Mouse (Mus musculus) heart, postnatal 0 days (tissue): ENCODE measurements at regions not wholly inside any gene's neighbourhood (a gene's known extent, or its start where the extent isn't known, plus 50 kb on each side); places are given as distances from the start of the nearest gene placed in this dataset.
A peak's percentile ranks its signal among the peaks of the same experiment; 100 is the strongest.

Experiments
- ATAC-seq: fragments of 200-750 bp; cut with Nextera tagmentation; 2 replicates; pipeline ENCODE4 v1.8.0; 2017; ENCODE audit warnings: low read depth, moderate number of reproducible peaks, moderate library complexity; ENCODE audit not compliant: insufficient read depth
- DNase-seq: peaks from one replicate; pipeline ENCODE4 v3.0.0-alpha.2; 2016; ENCODE audit warnings: low spot score
- H3K27ac ChIP-seq: fragments of 300-500 bp; sonication (generic); 2 replicates; pipeline ENCODE4 v1.5.1; 2014; ENCODE audit warnings: low read depth, mild to moderate bottlenecking
- H3K27me3 ChIP-seq: fragments of 300-500 bp; sonication (generic); 2 replicates; pipeline ENCODE4 v1.6.1; 2014; ENCODE audit warnings: low read length, mixed read lengths; ENCODE audit not compliant: control insufficient read depth, insufficient read depth
- H3K36me3 ChIP-seq: fragments of 300-500 bp; sonication (generic); replicated peaks from 2 replicates; pipeline ENCODE4 v1.6.1; 2014; ENCODE audit warnings: low read length, mixed read lengths; ENCODE audit not compliant: control insufficient read depth, insufficient read depth
- H3K4me1 ChIP-seq: fragments of 300-500 bp; sonication (generic); 2 replicates; pipeline ENCODE4 v1.6.1; 2014; ENCODE audit warnings: antibody characterized with exemption; ENCODE audit not compliant: control insufficient read depth, insufficient read depth
- H3K4me2 ChIP-seq: fragments of 300-500 bp; sonication (generic); 2 replicates; pipeline ENCODE4 v1.6.1; 2014; ENCODE audit warnings: low read depth, mild to moderate bottlenecking, low read length, moderate library complexity
- H3K4me3 ChIP-seq: fragments of 300-500 bp; sonication (generic); 2 replicates; pipeline ENCODE4 v1.5.1; 2014; ENCODE audit warnings: low read depth, low read length
- H3K9ac ChIP-seq: fragments of 300-500 bp; sonication (generic); replicated peaks from 2 replicates; pipeline ENCODE4 v1.6.1; 2014; ENCODE audit warnings: low read depth, low read length, mixed read lengths
- H3K9me3 ChIP-seq: fragments of 300-500 bp; sonication (generic); replicated peaks from 2 replicates; pipeline ENCODE4 v1.6.1; 2016; ENCODE audit warnings: low read length; ENCODE audit not compliant: control insufficient read depth
- CTCF ChIP-seq: IDR thresholded peaks from 2 replicates; pipeline ENCODE4 v1.5.1; 2016; ENCODE audit warnings: antibody characterized with exemption, control low read depth, low read depth
- EP300 ChIP-seq: IDR thresholded peaks from 2 replicates; pipeline ENCODE4 v1.6.1; 2016; ENCODE audit warnings: antibody characterized with exemption, low read depth
- WGBS: fragments of 180-500 bp; shearing (Covaris S2); extraction: QIAGEN DNeasy Blood & Tissue Kit; methylation state at CpG from one replicate; pipeline ENCODE4 v1.1.7; 2014; 5-methylcytosine and 5-hydroxymethylcytosine counted together

GRCm38 (mm10) chr17:79463074-79463694, 108.3 kb upstream of the Cdc42ep3 start:
- H3K4me1 ChIP-seq, result no peaks in the 10 kb centered on the region
- H3K9ac ChIP-seq, result no peak overlapping the region
- H3K4me3 ChIP-seq, result no peak overlapping the region
- TF ChIP-seq EP300, result no peak
- TF ChIP-seq CTCF, result no peak
- no peak for ATAC-seq
- WGBS, result 87% methylated on average over 10 of the region's 10 CpGs
- no peaks in the 10 kb centered on the region for H3K27me3 ChIP-seq
- H3K27ac ChIP-seq, result no peak overlapping the region
- no peak overlapping the region for H3K4me2 ChIP-seq
- H3K9me3 ChIP-seq, result no peaks in the 10 kb centered on the region
- H3K36me3 ChIP-seq, result no peaks in the 10 kb centered on the region
- DNase-seq, result no peak

- H3K4me1 ChIP-seq, result no peaks in the 10 kb centered on the region
- WGBS, result 96% methylated on average over 9 of the region's 9 CpGs
- DNase-seq, result no peak
- H3K9ac ChIP-seq, result no peak overlapping the region
- no peaks in the 10 kb centered on the region for H3K27me3 ChIP-seq
- H3K27ac ChIP-seq, result no peak overlapping the region
- no peaks in the 10 kb centered on the region for H3K36me3 ChIP-seq
- H3K4me3 ChIP-seq, result no peak overlapping the region
- no peaks in the 10 kb centered on the region for H3K9me3 ChIP-seq
- no peak for TF ChIP-seq CTCF
- TF ChIP-seq EP300, result no peak
- H3K4me2 ChIP-seq, result no peak overlapping the region
- ATAC-seq, result no peak
These were observed 110.8 kb upstream of the Cdc42ep3 start for GRCm38 (mm10) chr17:79465666-79466065.

- H3K4me1 ChIP-seq, result peaks cover 6% of the 10 kb centered on the region; the same call in 1 of the 2 replicates
- no peak overlapping the region for H3K27ac ChIP-seq
- ATAC-seq (no peak), DNase-seq (no peak)
- H3K9me3 ChIP-seq, result no peaks in the 10 kb centered on the region
- TF ChIP-seq CTCF (peak; percentile 16; the same call in 1 of the 2 replicates), EP300 (no peak)
- H3K4me3 ChIP-seq, result no peak overlapping the region
- no peaks in the 10 kb centered on the region for H3K27me3 ChIP-seq
- 49% methylated on average over 2 of the region's 2 CpGs for WGBS
- H3K36me3 ChIP-seq, result no peaks in the 10 kb centered on the region
- no peak overlapping the region for H3K9ac ChIP-seq
- H3K4me2 ChIP-seq, result peak overlapping the region; percentile 27; the same call in 1 of the 2 replicates
These were observed 116.7 kb upstream of the Cdc42ep3 start for GRCm38 (mm10) chr17:79471639-79472038.

GRCm38 (mm10) chr17:79472106-79472995, 117.5 kb upstream of the Cdc42ep3 start:
- H3K36me3 ChIP-seq, result no peaks in the 10 kb centered on the region
- H3K9me3 ChIP-seq, result no peaks in the 10 kb centered on the region
- H3K4me1 ChIP-seq, result peaks cover 6% of the 10 kb centered on the region; the same call in 1 of the 2 replicates
- H3K9ac ChIP-seq, result no peak overlapping the region
- no peak for TF ChIP-seq CTCF
- no peak for TF ChIP-seq EP300
- no peaks in the 10 kb centered on the region for H3K27me3 ChIP-seq
- peak overlapping the region; percentile 27; the same call in 1 of the 2 replicates for H3K4me2 ChIP-seq
- DNase-seq, result no peak
- ATAC-seq, result peak; percentile 73; the same call in 1 of the 2 replicates
- 28% methylated on average over 10 of the region's 10 CpGs for WGBS
- no peak overlapping the region for H3K4me3 ChIP-seq
- 0 out of 2 replicates have a peak overlapping the region, but pooled peaks have one; percentile 22 for H3K27ac ChIP-seq

- Histone ChIP-seq H3K27me3 (no peaks in the 10 kb centered on the region), H3K4me1 (peaks cover 14% of the 10 kb centered on the region), H3K36me3 (no peaks in the 10 kb centered on the region), H3K9ac (no peak overlapping the region), H3K9me3 (no peaks in the 10 kb centered on the region), H3K4me3 (no peak overlapping the region), H3K27ac (no peak overlapping the region), H3K4me2 (no peak overlapping the region)
- TF ChIP-seq CTCF (no peak), EP300 (no peak)
- ATAC-seq (no peak), DNase-seq (no peak)
- 90% methylated on average over 8 of the region's 8 CpGs for WGBS
These were observed 121.8 kb upstream of the Cdc42ep3 start for GRCm38 (mm10) chr17:79476671-79477070.
